Mouse (Mus musculus) cerebellum, postnatal 25 days (tissue): ENCODE results near the gene Kcnk16.
"Not testable (repeated sequence)": the region's sequence is repeated elsewhere in the genome, so short reads cannot be mapped to it uniquely, and the experiment has no call there.

ENCODE experiments used
- DNase-seq, 2 experiments: peaks; one replicate each; pipeline ENCODE4 v3.0.0; 2021; ENCODE audit warnings: mixed read lengths in 2 of 2

Kcnk16 gene

DNA sequence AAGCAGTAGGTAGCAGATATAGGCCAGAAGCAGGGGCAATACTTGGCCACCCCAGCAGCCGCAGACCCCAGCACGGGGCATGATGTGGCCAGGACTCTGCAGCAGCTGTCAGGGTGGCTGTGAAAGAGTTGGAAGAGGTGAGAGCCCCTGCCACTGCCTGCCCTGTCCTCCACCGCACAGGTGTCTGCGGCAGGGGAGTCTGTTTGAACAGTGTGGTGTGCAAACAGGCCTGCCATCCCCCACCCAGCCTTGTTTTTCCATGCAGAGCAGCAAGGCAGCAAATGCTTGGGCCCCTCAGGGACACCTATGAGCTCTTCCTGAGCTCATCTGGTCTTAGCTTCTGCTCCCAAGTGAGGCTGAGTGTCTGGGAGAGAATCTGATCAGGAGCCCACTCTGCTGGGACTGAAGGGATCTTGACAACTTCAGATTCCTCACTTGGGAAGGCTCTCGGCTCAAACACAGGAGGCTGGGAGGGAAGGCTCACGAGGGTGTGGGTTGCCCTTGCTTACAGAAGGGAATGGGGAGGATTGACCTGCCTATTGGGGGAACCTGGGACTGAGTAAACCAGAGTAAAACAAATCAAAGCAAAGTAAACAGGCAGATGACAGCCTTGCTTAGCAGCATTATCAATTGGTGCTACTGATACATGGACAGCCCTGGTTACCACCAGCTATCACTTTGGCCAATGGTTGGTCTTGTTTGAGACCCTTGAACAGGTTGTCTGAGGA, at the start of gene Kcnk16:
Gene Kcnk16, minus strand, starts transcription at position 118 of the 728 bp plus-strand sequence.
- no peak for DNase-seq

DNA sequence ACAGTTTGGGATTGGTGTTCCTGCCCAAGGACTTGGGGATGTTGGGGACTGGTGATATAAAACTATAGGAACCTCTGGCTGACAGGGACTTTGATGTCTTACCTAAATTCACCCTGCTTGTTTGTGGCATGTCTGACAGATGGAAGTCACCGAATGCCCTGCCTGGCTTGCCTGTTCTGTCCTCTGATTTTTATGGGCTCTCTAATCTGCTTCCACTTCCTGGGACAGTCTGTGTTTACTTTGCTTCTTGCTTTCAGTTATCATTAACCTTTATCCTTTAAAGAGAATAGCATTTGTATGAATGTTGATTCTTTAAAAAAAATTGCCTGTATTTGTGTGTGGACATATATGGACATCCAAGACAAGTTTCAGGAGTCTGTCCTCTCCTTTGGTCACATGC, 46.1 kb upstream of the Kcnk16 start:
- no peak for DNase-seq

DNA sequence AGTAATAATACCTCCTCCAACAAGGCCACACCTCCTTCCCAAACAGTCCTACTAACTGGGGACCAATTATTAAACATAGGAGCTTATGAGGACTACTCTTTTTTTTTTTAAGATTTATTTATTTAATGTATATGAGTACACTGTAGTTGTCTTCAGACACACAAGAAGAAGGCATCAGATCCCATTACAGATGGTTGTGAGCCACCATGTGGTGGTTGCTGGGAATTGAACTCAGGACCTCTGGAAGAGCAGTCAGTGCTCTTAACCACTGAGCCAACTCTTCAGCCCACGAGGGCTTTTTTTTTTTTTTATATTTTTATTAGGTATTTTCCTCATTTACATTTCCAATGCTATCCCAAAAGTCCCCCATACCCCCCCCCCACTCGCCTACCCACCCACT, 36.1 kb upstream of the Kcnk16 start:
- DNase-seq: not testable (repeated sequence)

DNA sequence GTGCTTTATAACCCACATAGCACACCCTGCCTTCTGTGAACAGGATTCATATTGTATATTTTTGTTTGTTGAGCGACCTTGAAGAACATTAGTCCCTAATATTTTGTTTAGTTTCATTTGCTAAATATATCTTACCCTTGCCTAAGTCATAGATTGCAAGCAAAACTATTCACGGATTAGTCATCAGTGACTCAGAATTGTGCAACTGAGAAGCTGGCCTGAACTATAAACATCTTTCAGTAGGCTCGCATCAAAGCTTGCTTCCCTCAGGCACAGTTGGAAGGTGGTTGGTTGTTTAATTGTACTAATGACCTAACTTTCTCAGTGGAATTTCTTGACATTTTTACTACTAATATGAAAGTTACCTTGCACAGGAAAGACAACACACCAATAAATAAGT, 29.1 kb upstream of the Kcnk16 start:
- DNase-seq: no peak

DNA sequence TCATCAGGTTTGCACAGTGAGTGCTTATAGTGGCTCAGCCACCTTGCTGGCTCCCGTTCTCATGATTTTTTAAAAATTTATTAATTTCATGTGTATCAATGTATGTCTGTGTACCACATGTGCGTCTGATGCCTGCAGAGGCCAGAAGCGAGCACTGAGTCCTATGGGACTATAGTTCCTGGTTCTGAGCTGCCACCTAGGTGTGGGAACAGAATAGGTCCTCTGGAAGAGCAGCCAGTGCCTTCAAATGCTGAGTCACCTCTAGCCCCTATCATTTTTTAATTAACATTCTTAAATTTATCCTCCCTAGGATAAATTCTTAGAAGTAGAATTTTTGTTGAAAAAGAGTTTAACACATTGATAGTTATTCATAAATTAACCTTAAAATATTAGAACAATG, 28.6 kb upstream of the Kcnk16 start:
- DNase-seq: no peak

DNA sequence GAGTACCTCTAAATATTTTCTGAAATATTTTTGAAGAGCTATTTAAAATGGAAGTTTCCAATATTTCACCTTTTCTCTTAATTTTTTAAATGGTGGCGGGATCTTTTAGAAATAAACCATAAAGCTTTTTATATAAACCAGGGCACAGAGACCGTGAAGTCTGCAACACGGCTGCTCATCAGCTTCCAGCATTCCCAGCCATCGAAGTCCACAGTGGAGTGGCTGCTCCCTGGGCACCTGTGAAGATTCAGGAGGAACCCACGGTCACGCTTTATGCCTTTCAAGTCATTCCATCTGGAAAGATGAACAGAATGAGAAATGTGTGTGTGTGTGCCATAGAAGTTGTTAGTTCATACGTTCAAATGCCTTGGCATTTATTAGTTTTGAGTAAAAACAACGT, 25.9 kb upstream of the Kcnk16 start:
- peak in 1 of 2 experiments; percentile 17 for DNase-seq

DNA sequence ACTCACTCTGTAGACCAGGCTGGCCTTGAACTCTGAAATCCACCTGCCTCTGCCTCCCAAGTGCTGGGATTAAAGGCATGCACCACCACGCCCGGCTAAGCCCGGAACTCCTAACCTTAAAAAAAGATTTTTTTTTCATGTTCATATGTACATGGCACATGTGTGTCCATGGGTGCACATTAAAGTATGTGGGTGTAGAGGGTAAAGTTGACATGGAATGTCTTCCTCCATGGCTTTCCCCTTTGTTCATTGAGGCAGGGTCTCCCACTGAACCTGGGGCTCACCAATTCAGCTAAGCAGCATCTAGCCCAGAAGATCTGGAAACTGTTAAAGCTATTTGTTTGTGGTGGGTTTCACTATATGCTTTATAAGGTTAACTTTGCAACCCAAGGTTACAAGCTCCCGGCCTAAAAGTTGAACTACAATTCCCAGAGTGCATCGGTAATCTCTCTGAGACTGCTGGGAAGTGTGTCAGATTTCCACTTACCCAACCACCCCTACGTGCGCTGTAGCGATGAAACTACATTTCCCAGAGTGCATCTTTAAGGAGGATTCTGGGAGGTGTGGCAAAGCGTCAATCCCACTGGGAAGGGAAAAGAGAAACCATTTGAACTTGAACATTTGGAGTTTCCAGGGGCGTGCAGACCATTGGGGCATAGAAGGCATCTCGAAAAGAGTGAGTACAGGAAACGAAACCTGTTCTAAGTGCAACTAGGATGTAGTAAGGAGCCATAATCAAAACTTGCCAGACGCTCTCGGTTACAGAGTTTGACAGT, 25.3 kb upstream of the Kcnk16 start, which contains the start of gene Nudt13:
Gene Nudt13, plus strand, starts transcription at position 581 of the 776 bp plus-strand sequence.
- DNase-seq: peak; percentile 75 to 84

DNA sequence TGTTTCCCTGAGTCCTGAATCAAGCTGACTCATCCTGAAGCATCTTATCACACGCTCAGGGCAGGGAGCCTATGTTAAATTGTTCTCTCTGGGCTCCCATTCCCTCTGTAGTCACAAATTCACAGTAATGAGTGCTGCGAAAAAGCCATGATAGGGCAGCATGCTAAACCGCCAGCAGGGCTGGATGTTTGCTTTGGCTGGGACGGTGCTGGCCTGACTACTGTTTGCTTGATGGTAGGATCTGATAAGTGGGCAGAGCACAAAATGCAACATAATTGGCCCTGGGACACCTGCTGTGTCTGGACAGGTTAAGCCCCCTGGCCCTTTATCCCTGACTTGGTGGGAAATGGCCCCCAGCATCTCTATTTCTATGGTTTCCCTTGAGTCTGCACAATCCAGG, 22.4 kb upstream of the Kcnk16 start:
- DNase-seq: no peak

DNA sequence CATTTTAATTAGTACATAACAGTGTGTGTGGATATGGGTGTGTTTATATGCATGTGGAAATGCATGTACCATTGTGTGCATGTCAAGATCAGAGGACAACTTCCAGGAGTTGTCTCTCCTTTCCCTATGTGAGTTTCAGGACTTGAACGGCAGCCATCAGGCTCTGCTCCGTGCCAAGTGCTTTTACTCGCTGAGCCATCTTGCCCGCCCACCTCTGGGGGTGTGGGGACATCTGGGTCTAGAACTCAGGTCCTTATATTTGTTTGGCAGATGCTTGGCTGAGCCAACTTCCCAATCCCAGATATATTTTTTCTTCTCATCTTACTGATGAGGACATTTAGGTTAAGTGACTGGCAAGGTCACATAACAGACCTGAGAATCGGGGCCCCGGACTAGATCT, 578 bp downstream of the Kcnk16 start:
- no peak for DNase-seq

DNA sequence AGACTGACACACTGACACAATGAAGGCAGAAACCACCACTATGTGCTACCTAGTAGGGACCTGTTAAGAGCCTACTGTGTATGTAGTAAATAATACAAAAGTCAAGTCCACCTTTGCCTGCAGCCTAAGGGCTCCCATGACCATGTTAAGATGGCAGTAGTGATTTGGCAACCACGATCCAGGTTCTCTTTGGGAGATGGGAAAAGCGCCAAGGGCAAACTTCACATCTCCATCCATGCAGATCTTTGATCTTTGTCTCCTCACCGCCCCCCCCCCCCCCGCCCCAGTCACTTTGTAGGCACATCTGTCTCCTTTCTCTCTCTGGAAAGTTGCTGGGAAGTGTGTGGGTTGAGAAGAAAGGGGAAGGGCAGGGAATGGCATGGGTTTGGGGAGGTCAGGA, 6.7 kb downstream of the Kcnk16 start:
- no peak for DNase-seq

DNA sequence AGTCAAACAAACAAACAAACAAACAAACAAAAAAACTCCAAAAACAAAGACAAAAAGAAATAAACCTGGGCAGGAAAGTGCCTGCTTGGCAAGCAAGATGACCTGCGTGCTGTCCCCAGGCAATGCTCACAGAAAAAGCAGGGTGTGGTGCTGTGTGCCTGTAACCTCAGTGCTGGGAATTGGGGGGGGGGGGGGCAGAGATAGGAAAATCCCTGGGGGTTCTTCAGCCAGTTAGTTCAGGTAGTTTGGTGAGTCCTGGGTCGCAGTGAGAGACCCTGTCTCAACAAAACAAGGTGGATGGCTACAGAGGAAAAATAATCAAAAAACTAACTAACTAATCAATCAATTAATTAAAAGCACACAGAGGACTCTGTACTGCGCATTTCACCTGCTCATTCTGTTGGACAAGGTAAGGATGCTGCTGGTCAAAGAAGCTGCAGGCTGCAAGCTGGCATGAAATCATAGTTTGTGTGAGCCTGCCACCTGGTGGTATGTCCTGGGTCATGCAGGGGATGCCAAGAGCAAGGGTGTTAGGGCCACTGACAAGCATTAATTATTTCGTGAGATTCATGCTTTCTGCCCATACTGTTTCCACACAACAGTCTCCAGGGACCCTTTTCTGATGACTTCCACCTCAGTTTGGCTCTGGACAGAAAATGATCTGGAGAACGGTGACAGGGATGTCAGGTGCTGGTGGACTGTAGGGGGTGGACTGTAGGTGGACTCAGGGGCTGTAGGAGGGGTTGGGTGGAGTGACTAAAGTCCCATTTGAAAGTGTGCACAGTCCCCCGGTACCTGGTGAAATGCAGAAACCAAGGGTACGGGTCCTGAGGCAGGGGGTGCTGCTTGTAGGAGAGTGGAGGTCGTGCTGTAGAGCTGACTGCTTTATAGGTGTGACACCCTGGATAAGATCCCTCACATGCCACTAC, 10.6 kb downstream of the Kcnk16 start:
- peak; percentile 83 to 87 for DNase-seq

DNA sequence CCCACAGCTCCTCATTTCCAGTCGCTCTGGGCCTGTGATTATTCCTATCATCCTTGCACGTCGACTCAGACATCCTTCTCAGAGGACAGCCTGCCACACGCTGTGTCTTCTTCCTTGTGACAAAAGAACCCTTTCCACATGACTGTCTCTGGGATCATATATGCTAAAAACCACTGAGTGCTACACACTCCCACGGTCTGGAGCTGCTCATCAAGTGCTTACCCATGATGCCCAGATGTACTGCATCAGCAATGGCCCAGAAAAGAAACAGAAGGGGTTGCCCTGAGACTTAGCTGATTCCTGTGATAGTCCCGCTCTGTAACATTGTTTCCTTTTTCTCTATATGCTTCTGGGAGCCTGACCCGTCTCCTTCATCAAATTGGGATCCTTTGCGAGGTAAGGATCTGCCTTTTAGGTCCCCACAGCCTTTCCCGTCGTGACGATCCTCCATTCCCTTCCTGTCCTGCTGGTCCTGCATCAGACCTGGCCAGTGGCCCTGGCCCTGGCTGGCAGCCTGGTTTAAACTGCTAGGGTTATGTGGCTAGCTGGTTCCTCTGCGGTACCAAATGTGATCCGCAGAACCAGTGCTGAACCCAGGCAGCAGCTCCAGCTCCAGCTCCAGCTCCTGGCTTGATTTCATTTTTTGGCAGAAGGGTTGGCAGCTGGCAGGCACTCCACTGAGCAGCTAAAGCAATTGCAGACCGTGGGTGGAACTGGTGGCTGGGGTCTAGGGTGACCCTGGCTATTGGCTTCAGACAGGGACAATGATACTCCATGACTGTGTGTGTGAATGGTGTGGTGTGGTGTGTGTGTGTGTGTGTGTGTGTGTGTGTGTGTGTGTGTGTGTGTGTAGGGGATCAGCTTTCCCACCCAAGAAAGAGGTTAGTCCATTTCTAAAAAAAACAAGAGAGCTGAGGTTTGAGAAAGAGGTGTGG, 18.5 kb downstream of the Kcnk16 start:
- peak; percentile 51 to 65 for DNase-seq

DNA sequence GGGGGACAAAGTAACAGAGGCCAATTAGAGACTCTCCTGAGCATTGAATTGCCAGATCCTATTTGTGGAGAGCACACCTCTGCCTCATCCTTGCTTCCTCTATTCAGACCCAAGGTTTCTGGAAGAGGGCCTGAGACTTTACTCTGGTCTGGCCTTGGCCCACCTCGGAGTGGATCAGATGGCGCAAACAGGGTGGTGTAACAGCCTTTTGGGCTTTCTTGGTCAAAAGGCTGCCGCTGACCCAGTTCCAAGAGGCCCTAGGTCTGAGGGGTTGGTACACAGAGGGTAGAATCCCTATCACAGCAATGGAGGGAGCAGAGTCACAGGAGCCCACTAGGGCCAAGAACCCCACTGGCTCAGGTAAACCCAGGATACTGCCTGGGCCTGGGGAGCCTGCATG, 21.0 kb downstream of the Kcnk16 start:
- DNase-seq: no peak

DNA sequence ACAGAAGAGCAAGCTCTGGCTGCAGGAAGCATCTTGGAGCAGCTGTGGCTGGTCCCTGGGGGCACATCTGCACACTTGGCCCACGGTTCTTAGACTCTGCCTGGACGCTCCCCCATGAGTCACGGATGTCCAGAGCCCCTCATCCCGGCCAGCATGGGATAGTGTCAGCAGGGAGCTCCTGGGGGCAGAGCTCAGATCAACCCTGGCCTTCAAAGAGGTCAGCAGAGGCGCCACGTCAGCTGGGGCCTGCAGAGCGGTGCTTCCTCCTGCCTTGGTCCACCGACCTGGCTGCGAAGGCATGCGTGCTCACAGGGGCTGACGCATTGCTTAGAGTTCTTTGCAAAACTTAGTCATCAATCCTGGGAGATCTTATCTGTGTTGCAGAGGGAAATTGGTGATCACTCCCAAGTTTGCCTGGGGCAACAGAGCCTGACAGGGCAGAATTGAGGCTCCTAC, 22.2 kb downstream of the Kcnk16 start:
- DNase-seq: no peak

DNA sequence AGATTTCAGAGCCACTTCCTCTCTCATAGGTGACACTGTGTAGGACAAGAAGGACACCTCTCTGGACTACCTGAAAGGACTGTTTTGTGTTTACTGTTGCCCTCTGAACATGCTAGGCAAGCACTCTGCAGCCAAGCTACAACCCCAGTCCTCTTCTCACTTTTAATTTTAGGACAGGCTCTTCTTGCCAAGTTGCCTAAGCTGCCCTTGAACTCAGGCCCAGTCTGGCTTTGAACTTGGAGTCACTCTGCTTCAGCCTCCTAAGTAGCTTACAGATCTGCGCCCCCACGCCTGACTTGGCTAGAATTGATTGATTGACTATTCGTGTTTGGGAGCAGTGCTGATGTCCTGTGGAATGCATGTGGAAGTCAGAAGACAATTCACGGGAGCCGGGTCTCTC, 23.1 kb downstream of the Kcnk16 start:
- DNase-seq: no peak

DNA sequence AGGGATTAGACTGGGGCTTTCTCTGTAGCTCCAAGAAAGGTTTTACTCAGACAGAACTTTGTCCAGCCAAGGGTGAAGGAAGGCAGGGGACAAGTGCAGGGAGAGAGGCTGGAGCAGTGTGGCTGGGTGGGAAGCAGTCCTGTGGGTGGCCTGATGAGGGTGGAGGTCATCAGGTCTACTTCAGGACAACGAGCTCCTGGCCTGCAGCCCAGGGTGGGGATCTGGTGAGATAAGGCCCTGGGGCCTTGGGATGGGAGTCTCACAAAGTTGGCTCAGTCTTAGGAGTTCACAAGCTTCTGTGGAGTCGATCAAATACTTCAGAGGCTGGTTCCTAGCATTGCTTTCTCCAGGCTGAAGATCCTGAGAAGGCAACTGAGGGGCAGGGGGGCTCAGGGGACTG, 23.7 kb downstream of the Kcnk16 start:
- no peak for DNase-seq

DNA sequence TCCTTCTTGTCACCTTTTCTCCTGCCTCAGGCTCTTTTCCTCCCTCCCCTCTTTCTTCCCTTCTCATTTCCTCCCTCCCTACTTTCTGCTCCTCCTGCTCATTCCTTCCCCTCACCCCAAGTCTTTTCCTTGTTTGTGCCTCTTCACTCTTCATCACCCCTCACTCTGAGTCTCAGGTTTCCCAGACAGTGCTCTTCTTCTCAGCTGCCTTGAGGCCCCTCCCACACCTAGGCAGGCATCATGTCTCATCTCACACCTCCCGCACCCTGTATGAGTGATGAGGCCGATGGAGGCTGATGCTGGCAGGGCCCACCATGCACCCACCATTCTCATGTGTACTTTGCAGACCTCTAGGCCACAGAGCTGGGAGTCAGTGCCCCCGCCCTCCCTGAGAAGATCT, 25.8 kb downstream of the Kcnk16 start:
- no peak for DNase-seq

DNA sequence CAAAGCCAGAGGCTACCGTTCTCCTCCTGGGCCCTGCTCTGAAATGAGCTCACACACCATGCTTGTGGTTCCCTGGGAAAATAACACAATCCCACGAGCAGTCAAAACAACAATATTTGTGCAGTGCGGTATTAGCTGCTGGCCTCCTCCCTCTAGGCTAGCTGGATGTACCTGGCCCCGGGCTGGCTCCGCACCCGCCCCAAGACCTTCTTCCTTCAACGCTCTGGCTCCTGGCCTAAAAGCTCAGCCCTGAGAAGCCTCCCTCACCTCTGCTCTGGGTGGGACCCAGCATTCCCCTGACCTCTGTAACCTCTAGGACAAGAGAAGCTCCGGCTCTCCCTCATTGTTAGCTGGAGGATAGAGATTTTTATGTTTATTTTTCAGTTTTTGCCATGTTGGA, 26.5 kb downstream of the Kcnk16 start:
- DNase-seq: no peak

DNA sequence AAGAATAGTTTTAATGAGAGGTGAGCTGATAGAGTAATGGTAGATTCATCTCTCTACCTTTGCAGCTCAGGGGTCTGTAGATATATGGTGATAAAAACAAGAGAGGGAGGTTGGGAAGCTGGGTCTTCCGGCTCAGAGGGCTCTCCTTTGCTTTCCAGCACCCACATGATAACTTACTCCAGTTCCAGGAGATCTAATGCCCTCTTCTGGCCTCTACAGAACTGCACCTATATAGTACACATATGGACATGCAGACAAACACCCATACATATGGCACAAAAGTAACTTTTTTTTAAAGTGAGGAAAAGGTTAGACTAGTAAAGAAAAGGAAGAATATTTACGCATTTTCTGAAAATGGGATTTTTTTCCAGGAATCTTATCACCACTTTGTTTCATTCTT, 34.6 kb downstream of the Kcnk16 start:
- DNase-seq: no peak

DNA sequence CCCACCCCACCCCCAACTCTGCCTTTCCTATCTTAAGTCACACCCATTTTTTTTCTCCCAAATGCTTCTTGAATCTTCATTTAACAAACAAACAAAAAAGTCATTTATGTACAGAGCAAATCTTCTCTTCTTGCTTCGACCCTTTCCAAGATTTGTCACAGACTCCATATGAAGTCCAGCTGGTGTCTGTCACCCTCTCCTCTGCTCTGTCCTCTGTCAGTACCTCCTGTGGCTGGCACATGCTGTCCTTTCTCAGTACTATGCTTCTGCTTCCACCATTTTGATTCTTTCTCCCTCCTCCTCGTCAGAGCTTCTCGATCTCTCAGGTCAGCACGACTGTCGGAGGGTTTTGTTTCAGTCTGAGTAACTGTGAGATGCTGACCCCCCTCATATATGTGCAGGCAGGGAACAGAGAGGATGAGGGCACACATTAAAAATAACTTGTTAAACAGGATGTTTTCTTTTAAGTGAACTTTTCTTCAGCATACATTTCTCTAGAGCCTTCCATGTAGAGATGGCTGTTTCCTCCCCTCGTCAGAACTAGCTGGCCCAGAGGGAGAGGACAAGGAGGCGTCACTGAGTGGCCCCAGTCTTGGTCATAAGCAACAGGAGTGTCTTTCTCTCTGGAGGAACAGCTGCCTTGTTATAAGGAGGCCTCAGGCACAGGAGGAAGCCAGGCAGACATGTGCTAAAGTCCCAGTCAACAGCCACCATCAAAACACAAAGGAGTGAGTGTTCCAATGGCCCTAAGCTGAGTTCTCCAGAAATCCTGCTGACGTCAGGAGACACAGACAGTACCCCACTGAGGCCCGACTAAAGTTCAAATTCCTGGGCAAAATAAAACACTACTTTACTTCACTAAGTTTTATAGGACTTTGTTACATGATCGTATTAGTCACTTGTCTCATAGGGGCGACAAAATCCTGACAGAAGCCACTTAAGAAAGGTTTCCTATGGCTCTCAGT, 35.7 kb downstream of the Kcnk16 start:
- no peak for DNase-seq

DNA sequence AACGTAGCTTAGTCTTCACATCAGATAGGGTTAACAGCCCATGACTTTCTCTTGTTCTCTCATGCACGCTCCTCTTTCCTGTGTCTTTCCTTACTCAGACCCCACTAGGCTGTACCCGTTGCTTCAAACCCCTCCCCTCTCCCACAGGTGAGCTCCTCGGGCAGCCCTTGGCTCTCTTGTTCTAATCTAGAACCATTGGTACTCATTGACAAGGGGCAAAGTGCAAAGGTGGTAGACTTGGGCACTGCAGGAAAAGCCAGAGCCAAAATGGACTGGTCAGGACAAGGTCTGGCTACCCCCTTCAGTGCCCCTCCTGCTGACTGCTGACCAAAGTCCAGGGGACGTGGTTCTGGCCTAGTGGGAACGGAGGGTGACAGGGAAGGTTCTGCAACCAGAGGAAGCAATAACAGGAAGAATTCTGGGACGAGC, 38.9 kb downstream of the Kcnk16 start:
- DNase-seq: no peak
